Mouse (Mus musculus): ENCODE measurements at regions not wholly inside any gene's neighbourhood (a gene's known extent, or its start where the extent isn't known, plus 50 kb on each side); places are given as distances from the start of the nearest gene placed in this dataset.

- H3K27ac ChIP-seq (ENCODE audit: low read depth, low read length), result no peak overlapping the region
- H3K36me3 ChIP-seq (ENCODE audit: control insufficient read depth, insufficient read depth, low read length), result no peaks in the 10 kb centered on the region
- H3K4me1 ChIP-seq (ENCODE audit: control insufficient read depth, insufficient read depth, low read length), result no peaks in the 10 kb centered on the region
- no peak overlapping the region for H3K4me3 ChIP-seq (ENCODE audit: low read depth, low read length)
- ATAC-seq (ENCODE audit: low FRiP score) (no peak), DNase-seq (ENCODE audit: low spot score, missing footprints) (no peak)
- H3K4me2 ChIP-seq, result no peak overlapping the region
- H3K27me3 ChIP-seq (ENCODE audit: control insufficient read depth, insufficient read depth, low read length), result no peaks in the 10 kb centered on the region
- 82% methylated on average over 4 of the region's 4 CpGs for WGBS
- no peaks in the 10 kb centered on the region for H3K9me3 ChIP-seq (ENCODE audit: control insufficient read depth, low read length)
- no peak overlapping the region for H3K9ac ChIP-seq (ENCODE audit: low read length)
Measured at GRCm38 (mm10) chr8:102500751-102501150, 284.7 kb downstream of the Cdh11 start.

GRCm38 (mm10) chr8:102500202-102500601 lies 285.2 kb downstream of the Cdh11 start:
- Histone ChIP-seq H3K4me2 (no peak overlapping the region), H3K4me1 (ENCODE audit: control insufficient read depth, insufficient read depth, low read length) (no peaks in the 10 kb centered on the region), H3K27ac (ENCODE audit: low read depth, low read length) (no peak overlapping the region), H3K27me3 (ENCODE audit: control insufficient read depth, insufficient read depth, low read length) (no peaks in the 10 kb centered on the region), H3K36me3 (ENCODE audit: control insufficient read depth, insufficient read depth, low read length) (no peaks in the 10 kb centered on the region), H3K9me3 (ENCODE audit: control insufficient read depth, low read length) (no peaks in the 10 kb centered on the region), H3K4me3 (ENCODE audit: low read depth, low read length) (no peak overlapping the region), H3K9ac (ENCODE audit: low read length) (no peak overlapping the region)
- WGBS, result 87% methylated on average over 3 of the region's 3 CpGs
- ATAC-seq (ENCODE audit: low FRiP score) (no peak), DNase-seq (ENCODE audit: low spot score, missing footprints) (no peak)

- ATAC-seq (ENCODE audit: low FRiP score), result no peak
- no peak overlapping the region for H3K4me2 ChIP-seq
- H3K9me3 ChIP-seq (ENCODE audit: control insufficient read depth, low read length), result no peaks in the 10 kb centered on the region
- no peak overlapping the region for H3K27ac ChIP-seq (ENCODE audit: low read depth, low read length)
- no peaks in the 10 kb centered on the region for H3K4me1 ChIP-seq (ENCODE audit: control insufficient read depth, insufficient read depth, low read length)
- 72% methylated on average over 4 of the region's 4 CpGs for whole genome bisulfite sequencing
- DNase-seq (ENCODE audit: low spot score, missing footprints), result no peak
- no peak overlapping the region for H3K9ac ChIP-seq (ENCODE audit: low read length)
- H3K4me3 ChIP-seq (ENCODE audit: low read depth, low read length), result no peak overlapping the region
- H3K27me3 ChIP-seq (ENCODE audit: control insufficient read depth, insufficient read depth, low read length), result no peaks in the 10 kb centered on the region
- H3K36me3 ChIP-seq (ENCODE audit: control insufficient read depth, insufficient read depth, low read length), result no peaks in the 10 kb centered on the region
Measured at GRCm38 (mm10) chr8:102499091-102499490, 286.4 kb downstream of the Cdh11 start.

- H3K27ac ChIP-seq (ENCODE audit: low read depth, low read length), result no peak overlapping the region
- DNase-seq (ENCODE audit: low spot score, missing footprints), result no peak
- H3K4me2 ChIP-seq, result no peak overlapping the region
- no peaks in the 10 kb centered on the region for H3K9me3 ChIP-seq (ENCODE audit: control insufficient read depth, low read length)
- no peak overlapping the region for H3K4me3 ChIP-seq (ENCODE audit: low read depth, low read length)
- no peaks in the 10 kb centered on the region for H3K36me3 ChIP-seq (ENCODE audit: control insufficient read depth, insufficient read depth, low read length)
- no peaks in the 10 kb centered on the region for H3K4me1 ChIP-seq (ENCODE audit: control insufficient read depth, insufficient read depth, low read length)
- no peak for ATAC-seq (ENCODE audit: low FRiP score)
- no peak overlapping the region for H3K9ac ChIP-seq (ENCODE audit: low read length)
- no peaks in the 10 kb centered on the region for H3K27me3 ChIP-seq (ENCODE audit: control insufficient read depth, insufficient read depth, low read length)
- 87% methylated on average over 5 of the region's 5 CpGs for WGBS
Measured at GRCm38 (mm10) chr8:102497160-102497559, 288.3 kb downstream of the Cdh11 start.

- Histone ChIP-seq H3K9me3 (ENCODE audit: control insufficient read depth, low read length) (no peaks in the 10 kb centered on the region), H3K9ac (ENCODE audit: low read length) (no peak overlapping the region), H3K4me1 (ENCODE audit: control insufficient read depth, insufficient read depth, low read length) (no peaks in the 10 kb centered on the region), H3K27me3 (ENCODE audit: control insufficient read depth, insufficient read depth, low read length) (no peaks in the 10 kb centered on the region), H3K36me3 (ENCODE audit: control insufficient read depth, insufficient read depth, low read length) (no peaks in the 10 kb centered on the region), H3K4me2 (no peak overlapping the region), H3K4me3 (ENCODE audit: low read depth, low read length) (no peak overlapping the region), H3K27ac (ENCODE audit: low read depth, low read length) (no peak overlapping the region)
- ATAC-seq (ENCODE audit: low FRiP score), result no peak
- DNase-seq (ENCODE audit: low spot score, missing footprints), result no peak
Measured at GRCm38 (mm10) chr8:102496698-102497097, 288.7 kb downstream of the Cdh11 start.

GRCm38 (mm10) chr8:102496021-102496420 lies 289.4 kb downstream of the Cdh11 start:
- ATAC-seq (ENCODE audit: low FRiP score) (no peak), DNase-seq (ENCODE audit: low spot score, missing footprints) (no peak)
- H3K27me3 ChIP-seq (ENCODE audit: control insufficient read depth, insufficient read depth, low read length), result no peaks in the 10 kb centered on the region
- H3K4me3 ChIP-seq (ENCODE audit: low read depth, low read length), result no peak overlapping the region
- no peak overlapping the region for H3K4me2 ChIP-seq
- H3K9me3 ChIP-seq (ENCODE audit: control insufficient read depth, low read length), result no peaks in the 10 kb centered on the region
- no peaks in the 10 kb centered on the region for H3K4me1 ChIP-seq (ENCODE audit: control insufficient read depth, insufficient read depth, low read length)
- no peaks in the 10 kb centered on the region for H3K36me3 ChIP-seq (ENCODE audit: control insufficient read depth, insufficient read depth, low read length)
- 72% methylated on average over 1 of the region's 1 CpGs for WGBS
- H3K9ac ChIP-seq (ENCODE audit: low read length), result no peak overlapping the region
- no peak overlapping the region for H3K27ac ChIP-seq (ENCODE audit: low read depth, low read length)

GRCm38 (mm10) chr8:102491015-102491414 lies 294.4 kb downstream of the Cdh11 start:
- no peak overlapping the region for H3K9ac ChIP-seq (ENCODE audit: low read length)
- no peak overlapping the region for H3K4me2 ChIP-seq
- no peaks in the 10 kb centered on the region for H3K4me1 ChIP-seq (ENCODE audit: control insufficient read depth, insufficient read depth, low read length)
- no peaks in the 10 kb centered on the region for H3K36me3 ChIP-seq (ENCODE audit: control insufficient read depth, insufficient read depth, low read length)
- H3K27me3 ChIP-seq (ENCODE audit: control insufficient read depth, insufficient read depth, low read length), result no peaks in the 10 kb centered on the region
- ATAC-seq (ENCODE audit: low FRiP score) (peak; percentile 55; the same call in 1 of the 2 replicates), DNase-seq (ENCODE audit: low spot score, missing footprints) (no peak)
- no peak overlapping the region for H3K27ac ChIP-seq (ENCODE audit: low read depth, low read length)
- no peak overlapping the region for H3K4me3 ChIP-seq (ENCODE audit: low read depth, low read length)
- H3K9me3 ChIP-seq (ENCODE audit: control insufficient read depth, low read length), result no peaks in the 10 kb centered on the region

GRCm38 (mm10) chr8:102488284-102488683 lies 297.2 kb downstream of the Cdh11 start:
- no peak for DNase-seq (ENCODE audit: low spot score, missing footprints)
- no peaks in the 10 kb centered on the region for H3K36me3 ChIP-seq (ENCODE audit: control insufficient read depth, insufficient read depth, low read length)
- H3K4me2 ChIP-seq, result no peak overlapping the region
- no peaks in the 10 kb centered on the region for H3K27me3 ChIP-seq (ENCODE audit: control insufficient read depth, insufficient read depth, low read length)
- H3K4me3 ChIP-seq (ENCODE audit: low read depth, low read length), result no peak overlapping the region
- no peaks in the 10 kb centered on the region for H3K9me3 ChIP-seq (ENCODE audit: control insufficient read depth, low read length)
- no peak for ATAC-seq (ENCODE audit: low FRiP score)
- H3K9ac ChIP-seq (ENCODE audit: low read length), result no peak overlapping the region
- H3K27ac ChIP-seq (ENCODE audit: low read depth, low read length), result no peak overlapping the region
- no peaks in the 10 kb centered on the region for H3K4me1 ChIP-seq (ENCODE audit: control insufficient read depth, insufficient read depth, low read length)
- WGBS, result 85% methylated on average over 1 of the region's 1 CpGs

- no peaks in the 10 kb centered on the region for H3K27me3 ChIP-seq (ENCODE audit: control insufficient read depth, insufficient read depth, low read length)
- ATAC-seq (ENCODE audit: low FRiP score), result no peak
- WGBS, result 83% methylated on average over 6 of the region's 6 CpGs
Measured at GRCm38 (mm10) chr8:102487796-102488195, 297.6 kb downstream of the Cdh11 start.

More at GRCm38 (mm10) chr8:102487796-102488195, 297.6 kb downstream of the Cdh11 start:
- Histone ChIP-seq H3K4me1 (ENCODE audit: control insufficient read depth, insufficient read depth, low read length) (no peaks in the 10 kb centered on the region), H3K27ac (ENCODE audit: low read depth, low read length) (no peak overlapping the region), H3K4me2 (no peak overlapping the region), H3K4me3 (ENCODE audit: low read depth, low read length) (no peak overlapping the region), H3K9ac (ENCODE audit: low read length) (no peak overlapping the region), H3K36me3 (ENCODE audit: control insufficient read depth, insufficient read depth, low read length) (no peaks in the 10 kb centered on the region), H3K9me3 (ENCODE audit: control insufficient read depth, low read length) (no peaks in the 10 kb centered on the region)
- DNase-seq (ENCODE audit: low spot score, missing footprints), result no peak

Data from midbrain, embryonic 11.5 days (tissue).